Mouse (Mus musculus): ENCODE measurements around the gene Gm10337.

DNA sequence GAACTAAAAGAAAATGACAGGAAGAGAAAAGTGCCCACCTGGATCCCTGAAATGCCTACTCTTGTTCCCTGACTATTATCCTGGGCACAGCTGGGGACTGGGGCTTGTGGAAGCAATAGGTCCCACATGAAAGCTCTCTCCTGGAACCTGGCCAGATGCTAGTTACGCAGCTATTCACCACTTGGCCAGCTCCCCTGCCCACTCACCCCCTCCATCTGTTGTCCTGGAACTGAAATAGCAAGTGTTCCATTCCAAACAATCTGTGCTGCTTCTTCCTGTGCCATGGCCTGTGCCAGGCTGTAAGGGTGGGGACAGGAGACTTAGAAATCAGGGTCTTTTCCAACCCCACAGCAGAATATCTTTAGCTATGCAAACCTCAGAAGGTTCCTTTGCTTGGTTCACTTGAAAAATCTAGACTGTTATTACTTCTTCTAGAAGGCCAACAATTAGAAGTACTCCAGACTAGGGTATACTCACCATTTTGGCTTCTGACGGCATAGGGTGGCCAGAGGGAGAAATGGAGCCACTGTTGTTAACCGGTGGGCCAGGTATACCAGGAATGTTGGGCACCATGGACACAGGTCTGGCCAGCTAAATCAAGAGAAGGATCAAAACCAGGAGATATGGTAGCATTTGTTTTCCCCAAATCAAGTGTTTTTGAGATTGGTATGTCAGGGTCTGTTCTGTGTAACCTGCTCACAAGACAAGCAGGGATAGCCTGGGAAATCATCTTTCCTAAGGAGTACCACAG is 43.3 kb downstream of the Gm10337 start:
- TF ChIP-seq POLR2A (IDR thresholded peaks at IDR 0.05; ENCODE audit: insufficient read length, low read depth) (no peak), MYOD1 (IDR thresholded peaks at IDR 0.05; ENCODE audit: control insufficient read depth in 1 of 3, insufficient read length in 2 of 3, low read depth in 2 of 3) (peak in 2 of 3 experiments; percentile 62 to 81), USF1 (IDR thresholded peaks at IDR 0.05; ENCODE audit: low read depth) (no peak), MAX (IDR thresholded peaks at IDR 0.05; ENCODE audit: low read depth) (no peak), CEBPB (IDR thresholded peaks at IDR 0.05; ENCODE audit: insufficient read depth, poor library complexity, severe bottlenecking) (no peak)
